Mouse (Mus musculus): Measurements from ENCODE around the gene Gm2042. TPM values are rescaled to one million over a fixed set of nuclear protein-coding genes. Genes with fewer than 3 reads are reported as not detected.
"Not testable (repeated sequence)": the region's sequence is repeated elsewhere in the genome, so short reads cannot be mapped to it uniquely, and the experiment has no call there.

Gm2042 gene
- polyA plus RNA-seq (2014; fragmentation: Nextera tagmentation; extraction: Ambion mirVana) = not detected in 2 replicates

DNA sequence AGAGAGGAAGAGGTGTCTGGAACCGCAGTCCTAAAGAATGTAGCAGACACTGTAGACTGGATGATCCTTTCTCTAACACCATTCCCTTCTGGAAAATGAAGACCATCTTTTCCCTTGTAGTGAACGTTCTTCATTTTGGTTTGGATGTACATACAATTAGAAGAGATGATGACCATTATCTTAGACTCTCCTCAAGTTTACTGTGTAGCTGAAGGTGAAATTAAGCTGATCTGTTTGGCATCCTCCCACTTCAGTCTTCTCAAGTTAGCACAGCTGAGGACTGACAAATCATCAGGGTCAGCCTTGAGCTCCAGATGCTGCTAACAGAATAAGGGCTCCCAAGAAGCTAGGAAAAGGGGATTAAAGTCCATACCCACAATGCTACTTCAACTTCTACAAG, at the start of gene Gm2042:
Gene Gm2042 (plus strand): TSS at position 301 of the 400 bp plus-strand sequence.
- not testable (repeated sequence) for H3K4me2 ChIP-seq (replicated peaks; ENCODE audit: low read depth, low read length); ATAC-seq (ENCODE audit: low FRiP score); H3K36me3 ChIP-seq (ENCODE audit: control insufficient read depth, insufficient read depth, low read length); H3K4me1 ChIP-seq (replicated peaks; ENCODE audit: control insufficient read depth, insufficient read depth, low read length); DNase-seq (ENCODE audit: low spot score); H3K4me3 ChIP-seq (ENCODE audit: low read depth, low read length); H3K27me3 ChIP-seq (ENCODE audit: control insufficient read depth, insufficient read depth, low read length); H3K27ac ChIP-seq (ENCODE audit: low read depth, low read length); H3K9ac ChIP-seq (ENCODE audit: low read depth, low read length); H3K9me3 ChIP-seq (ENCODE audit: control insufficient read depth, low read length)
- 83% methylated on average over 2 of the region's 2 CpGs for WGBS

DNA sequence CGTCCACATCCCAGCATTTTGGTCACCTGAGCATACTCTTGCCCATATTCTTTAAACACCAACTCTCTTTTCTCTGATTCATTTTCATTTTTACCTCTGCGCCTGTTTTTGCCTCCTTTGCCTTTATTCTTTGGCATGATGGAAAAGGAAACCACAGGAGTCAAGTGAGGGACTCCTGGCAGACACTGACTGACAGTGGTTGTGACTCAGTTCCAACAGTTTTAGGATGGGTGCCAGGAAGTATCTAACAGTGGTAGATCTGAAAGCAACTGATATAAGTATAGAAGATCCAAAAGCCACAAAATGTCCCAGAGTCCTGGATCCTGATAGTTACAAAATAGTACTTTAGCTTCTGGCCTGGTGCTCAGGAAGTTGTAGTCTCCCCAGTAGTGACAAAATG, 34.2 kb upstream of the Gm2042 start, which contains the start of gene Gm2035:
Gene Gm2035 (minus strand): TSS at position 137 of the 400 bp plus-strand sequence.
- H3K27ac ChIP-seq (ENCODE audit: low read depth, low read length); DNase-seq (ENCODE audit: low spot score); H3K9me3 ChIP-seq (ENCODE audit: control insufficient read depth, low read length); H3K4me3 ChIP-seq (ENCODE audit: low read depth, low read length); H3K36me3 ChIP-seq (ENCODE audit: control insufficient read depth, insufficient read depth, low read length); H3K4me2 ChIP-seq (replicated peaks; ENCODE audit: low read depth, low read length); H3K27me3 ChIP-seq (ENCODE audit: control insufficient read depth, insufficient read depth, low read length); H3K4me1 ChIP-seq (replicated peaks; ENCODE audit: control insufficient read depth, insufficient read depth, low read length); H3K9ac ChIP-seq (ENCODE audit: low read depth, low read length); ATAC-seq (ENCODE audit: low FRiP score): not testable (repeated sequence)
- WGBS = 76% methylated on average over 2 of the region's 2 CpGs

DNA sequence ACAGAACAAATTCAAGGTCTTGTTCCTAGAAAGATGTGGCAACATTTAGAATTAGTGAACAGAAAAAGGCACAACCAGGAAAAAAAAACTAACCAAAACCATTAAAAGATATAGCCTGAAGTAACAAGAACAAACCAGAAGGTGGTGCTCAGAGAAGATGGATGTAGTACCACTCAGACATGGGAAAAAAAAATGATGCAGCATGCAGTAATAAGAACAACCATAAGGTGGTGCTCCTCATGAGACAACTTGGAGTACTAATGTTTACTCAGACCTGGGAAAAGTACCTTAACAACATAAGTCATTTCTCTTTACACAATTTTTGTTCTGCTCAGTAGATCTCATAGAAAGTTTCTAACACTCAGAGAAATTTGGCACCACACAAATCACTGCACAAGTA, 30.1 kb downstream of the Gm2042 start:
- H3K9ac ChIP-seq (ENCODE audit: low read depth, low read length); H3K4me1 ChIP-seq (replicated peaks; ENCODE audit: control insufficient read depth, insufficient read depth, low read length); H3K4me2 ChIP-seq (replicated peaks; ENCODE audit: low read depth, low read length); H3K36me3 ChIP-seq (ENCODE audit: control insufficient read depth, insufficient read depth, low read length); H3K9me3 ChIP-seq (ENCODE audit: control insufficient read depth, low read length); H3K4me3 ChIP-seq (ENCODE audit: low read depth, low read length); H3K27ac ChIP-seq (ENCODE audit: low read depth, low read length); H3K27me3 ChIP-seq (ENCODE audit: control insufficient read depth, insufficient read depth, low read length); ATAC-seq (ENCODE audit: low FRiP score); DNase-seq (ENCODE audit: low spot score): not testable (repeated sequence)

DNA sequence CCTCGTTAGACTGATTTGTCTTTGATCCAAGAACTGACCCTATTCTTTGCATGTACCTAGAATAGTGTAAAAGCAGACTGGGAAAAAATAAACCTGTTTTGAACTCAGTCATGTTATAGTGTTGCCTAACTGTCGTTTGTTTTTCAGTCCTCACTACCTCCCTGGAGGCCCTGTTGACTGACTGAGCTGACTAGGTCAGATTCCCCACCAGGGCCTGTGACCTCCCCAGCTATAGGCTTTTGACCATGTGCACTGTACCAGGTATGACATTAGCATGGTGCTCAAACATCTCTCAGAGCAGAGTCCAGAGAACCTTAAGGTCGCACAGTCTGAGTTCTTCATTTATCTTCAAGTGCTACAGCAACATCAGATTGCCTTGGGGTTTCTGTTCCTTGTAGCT, 50.2 kb downstream of the Gm2042 start:
- not testable (repeated sequence) for DNase-seq (ENCODE audit: low spot score); H3K27me3 ChIP-seq (ENCODE audit: control insufficient read depth, insufficient read depth, low read length); H3K9me3 ChIP-seq (ENCODE audit: control insufficient read depth, low read length); H3K27ac ChIP-seq (ENCODE audit: low read depth, low read length); H3K9ac ChIP-seq (ENCODE audit: low read depth, low read length); ATAC-seq (ENCODE audit: low FRiP score); H3K4me2 ChIP-seq (replicated peaks; ENCODE audit: low read depth, low read length); H3K36me3 ChIP-seq (ENCODE audit: control insufficient read depth, insufficient read depth, low read length); H3K4me1 ChIP-seq (replicated peaks; ENCODE audit: control insufficient read depth, insufficient read depth, low read length); H3K4me3 ChIP-seq (ENCODE audit: low read depth, low read length)
- WGBS = 74% methylated on average over 3 of the region's 3 CpGs

Other genes starting within 250 kb of the Gm2042 start
- not detected in 2 replicates for gene Gm21319, start 178.3 kb upstream of the Gm2042 start, polyA plus RNA-seq (2014; fragmentation: Nextera tagmentation; extraction: Ambion mirVana)
- not detected in 2 replicates for gene Gm21936, start 158.6 kb upstream of the Gm2042 start, polyA plus RNA-seq (2014; fragmentation: Nextera tagmentation; extraction: Ambion mirVana)
- not detected in 2 replicates for gene BB287469, start 137.5 kb upstream of the Gm2042 start, polyA plus RNA-seq (2014; fragmentation: Nextera tagmentation; extraction: Ambion mirVana)
- gene Gm2001, start 111.7 kb upstream of the Gm2042 start, polyA plus RNA-seq (2014; fragmentation: Nextera tagmentation; extraction: Ambion mirVana) = not detected in 2 replicates
- not detected in 2 replicates for gene Gm2016, start 80.0 kb upstream of the Gm2042 start, polyA plus RNA-seq (2014; fragmentation: Nextera tagmentation; extraction: Ambion mirVana)
- gene Gm2022, start 58.7 kb upstream of the Gm2042 start, polyA plus RNA-seq (2014; fragmentation: Nextera tagmentation; extraction: Ambion mirVana) = not detected in 2 replicates
- gene Gm2035, start 34.2 kb upstream of the Gm2042 start, polyA plus RNA-seq (2014; fragmentation: Nextera tagmentation; extraction: Ambion mirVana) = not detected in 2 replicates
- gene Gm2075, start 57.8 kb downstream of the Gm2042 start, polyA plus RNA-seq (2014; fragmentation: Nextera tagmentation; extraction: Ambion mirVana) = not detected in 2 replicates
- not detected in 2 replicates for gene Gm6803, start 64.7 kb downstream of the Gm2042 start, polyA plus RNA-seq (2014; fragmentation: Nextera tagmentation; extraction: Ambion mirVana)
- gene Gm2056, start 72.9 kb downstream of the Gm2042 start, polyA plus RNA-seq (2014; fragmentation: Nextera tagmentation; extraction: Ambion mirVana) = not detected in 2 replicates
- not detected in 2 replicates for gene Gm16368, start 129.6 kb downstream of the Gm2042 start, polyA plus RNA-seq (2014; fragmentation: Nextera tagmentation; extraction: Ambion mirVana)
- not detected in 2 replicates for gene Gm10436, start 228.0 kb downstream of the Gm2042 start, polyA plus RNA-seq (2014; fragmentation: Nextera tagmentation; extraction: Ambion mirVana)